Mouse (Mus musculus) left cerebral cortex, postnatal 14 days (tissue): ENCODE data around the gene Efna5. TPM values are rescaled to one million over a fixed set of nuclear protein-coding genes. Genes with fewer than 3 reads are reported as not detected.
A peak's percentile ranks its signal among the peaks of the same experiment; 100 is the strongest.

Experiments
- DNase-seq, 2 experiments: peaks; one replicate each; pipeline ENCODE4 v3.0.0; 2021 to 2022; ENCODE audit warnings: low spot score in 2 of 2, mixed read lengths in 1 of 2
- intact Hi-C: fragments of 180-260 bp; cut with DNase I; formaldehyde crosslinking; loops from one replicate; pipeline ENCODE4 v1.15.1; 2025
- total RNA-seq, 2 experiments: library from RNA; stranded (reverse); gene quantifications; 2 replicates each; pipeline ENCODE4 v1.2.3; 2021

Gene Efna5
- total RNA-seq, 2 experiments from 2014 or later: 45.0 to 50.8 TPM

- no peak for DNase-seq
- intact Hi-C loops: loop anchor here (10.0 kb wide), 1 partner anchor 192 kb away; no protein-coding TSS in a partner anchor
Observed at GRCm38 (mm10) chr17:62592436-62593074, 288.6 kb downstream of the Efna5 start.

GRCm38 (mm10) chr17:62591581-62592435 lies 289.3 kb downstream of the Efna5 start:
- no peak for DNase-seq

GRCm38 (mm10) chr17:62590685-62591460 lies 290.2 kb downstream of the Efna5 start:
- peak; percentile 33 to 59 for DNase-seq
- intact Hi-C loops: loop anchor here (10.0 kb wide), 1 partner anchor 194 kb away; no protein-coding TSS in a partner anchor

More at GRCm38 (mm10) chr17:62591581-62592435, 289.3 kb downstream of the Efna5 start:
- intact Hi-C loops: loop anchor here (10.0 kb wide), 1 partner anchor 193 kb away; no protein-coding TSS in a partner anchor

GRCm38 (mm10) chr17:62580127-62580526 lies 301.0 kb downstream of the Efna5 start:
- DNase-seq: no peak
- intact Hi-C loops: no loop called here

GRCm38 (mm10) chr17:62579618-62580017 lies 301.5 kb downstream of the Efna5 start:
- intact Hi-C loops: no loop called here
- no peak for DNase-seq

GRCm38 (mm10) chr17:62574499-62575265 lies 306.4 kb downstream of the Efna5 start:
- no peak for DNase-seq
- intact Hi-C loops: no loop called here

GRCm38 (mm10) chr17:62570101-62570500 lies 311.0 kb downstream of the Efna5 start:
- intact Hi-C loops: no loop called here
- DNase-seq: peak; percentile 29 to 48

GRCm38 (mm10) chr17:62568019-62568418 lies 313.1 kb downstream of the Efna5 start:
- intact Hi-C loops: no loop called here
- no peak for DNase-seq

GRCm38 (mm10) chr17:62565632-62566031 lies 315.5 kb downstream of the Efna5 start:
- DNase-seq: no peak
- intact Hi-C loops: no loop called here

- intact Hi-C loops: no loop called here
- no peak for DNase-seq
Observed at GRCm38 (mm10) chr17:62562439-62562838, 318.7 kb downstream of the Efna5 start.

- DNase-seq: no peak
- intact Hi-C loops: no loop called here
Observed at GRCm38 (mm10) chr17:62557215-62557614, 323.9 kb downstream of the Efna5 start.
